Mouse (Mus musculus) ES-E14 (cell line): Measurements from ENCODE around the gene Mars2.

Experiments
- CHD2 ChIP-seq: IDR thresholded peaks from 2 replicates; pipeline ENCODE4 v1.6.1; 2014; ENCODE audit warnings: mild to moderate bottlenecking, low read depth, low read length, inconsistent platforms
- HCFC1 ChIP-seq: IDR thresholded peaks from 2 replicates; pipeline ENCODE4 v1.6.1; 2012; ENCODE audit warnings: low read length, inconsistent platforms, borderline replicate concordance; ENCODE audit not compliant: insufficient read depth
- ZNF384 ChIP-seq: IDR thresholded peaks from 2 replicates; pipeline ENCODE4 v1.6.1; 2012; ENCODE audit warnings: low read depth, low read length, inconsistent platforms

DNA sequence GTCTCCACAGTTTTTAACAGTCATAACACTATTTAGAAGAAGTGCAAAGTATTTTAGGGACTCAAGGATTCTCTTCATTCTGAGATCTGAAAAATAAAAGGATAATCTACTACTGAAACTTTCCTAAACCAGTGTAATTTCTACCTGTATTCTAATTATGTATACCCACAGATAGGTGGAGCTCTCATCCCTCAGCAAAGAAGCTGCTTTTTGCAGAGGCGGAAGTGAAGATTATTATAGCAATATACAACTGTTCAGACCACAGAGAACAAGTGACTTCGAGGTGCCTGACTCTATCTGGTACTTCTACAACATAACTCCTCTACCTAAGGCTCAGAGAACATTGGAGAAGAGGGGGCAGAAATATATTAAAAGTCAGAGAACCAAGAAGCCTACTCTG, 28.5 kb downstream of the Mars2 start:
- no peak for TF ChIP-seq HCFC1
- TF ChIP-seq CHD2 = no peak
- no peak for TF ChIP-seq ZNF384
